Mouse (Mus musculus): ENCODE results near the gene Lrig2.
A peak's percentile ranks its signal among the peaks of the same experiment; 100 is the strongest.

Lrig2 gene

DNA sequence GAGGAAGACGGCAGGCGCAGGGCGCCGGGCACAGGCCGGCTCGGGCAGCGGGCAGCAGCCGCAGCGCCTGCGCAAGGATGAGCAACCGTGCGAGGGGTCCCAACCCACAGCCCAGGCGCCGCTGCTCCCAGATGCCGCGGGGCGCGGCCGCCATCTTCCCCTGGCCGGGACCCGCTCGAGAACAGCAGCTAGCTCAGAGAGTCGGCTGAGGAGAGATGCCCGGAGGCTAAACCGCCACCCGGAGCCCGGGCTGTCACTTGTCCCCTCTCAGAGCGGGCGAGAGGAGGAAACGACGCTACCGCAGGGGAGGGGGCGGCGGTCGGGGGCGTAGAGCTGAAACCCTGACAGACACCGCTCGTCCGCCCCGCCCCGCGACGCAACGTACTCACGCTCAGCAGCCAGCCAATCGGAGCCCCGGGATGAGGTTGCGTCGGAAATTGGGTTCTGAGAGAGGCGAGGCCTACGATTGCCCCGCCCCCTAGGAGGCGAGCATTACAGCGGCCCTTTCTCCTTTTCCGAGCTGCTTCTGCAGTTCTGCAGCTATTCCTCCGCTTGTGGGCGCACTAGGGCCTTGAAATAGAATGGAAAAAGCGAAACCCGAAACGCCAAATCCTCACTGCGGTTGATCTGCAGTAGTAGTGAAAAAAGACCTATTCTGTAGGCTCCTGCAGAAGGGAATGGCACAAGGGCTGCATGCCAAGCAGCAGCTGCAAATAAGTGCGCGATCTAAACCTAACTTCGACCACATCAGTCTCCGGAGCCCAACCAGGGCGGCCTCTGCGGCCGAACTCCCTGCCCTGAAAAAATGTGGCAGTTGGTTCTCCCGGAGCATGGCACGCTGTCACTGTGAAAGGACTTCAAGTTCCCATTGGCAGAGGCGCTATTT lies at the start of gene Lrig2:
Gene Lrig2 (minus strand): TSS at position 381 of the 886 bp plus-strand sequence.
- DNase-seq: peak; percentile 99

DNA sequence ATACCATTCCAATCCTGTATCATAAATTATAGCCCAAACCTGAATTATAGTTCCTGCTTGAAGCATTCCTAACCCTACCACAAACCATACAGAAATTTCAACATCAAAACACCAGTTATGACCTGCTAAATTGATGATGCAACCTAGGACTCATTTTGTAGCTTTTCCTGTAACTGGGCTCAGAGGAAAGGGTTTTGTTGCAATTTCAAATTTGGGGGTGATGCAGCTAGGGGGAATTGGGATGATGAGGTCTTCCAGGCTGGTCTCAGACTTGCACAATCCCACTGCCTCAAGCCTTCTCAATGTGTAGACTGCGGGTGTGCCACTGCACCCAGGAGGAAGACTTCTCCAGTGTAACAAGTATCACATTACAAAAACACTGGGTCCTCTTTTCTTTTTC lies 44.9 kb upstream of the Lrig2 start:
- DNase-seq: no peak

DNA sequence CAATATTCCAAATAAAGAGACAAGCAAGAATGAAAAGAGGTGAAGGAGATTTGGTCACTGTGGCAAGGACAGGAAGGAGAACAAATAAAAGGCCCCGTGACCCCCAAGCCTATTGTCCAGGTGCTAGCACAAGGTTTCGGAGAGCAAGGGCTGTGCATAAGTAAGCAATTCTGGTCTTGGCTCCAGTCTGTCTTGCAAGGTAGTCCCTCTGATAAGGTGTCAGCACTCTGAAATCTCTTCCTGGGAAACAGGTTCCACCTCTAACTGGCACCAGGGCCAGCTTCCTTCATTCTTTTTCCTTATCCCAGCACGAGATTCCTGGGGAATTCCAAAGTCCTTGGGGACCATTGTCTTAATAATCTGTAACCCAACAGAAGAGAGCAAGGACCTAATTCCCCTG lies 38.9 kb upstream of the Lrig2 start:
- no peak for DNase-seq

DNA sequence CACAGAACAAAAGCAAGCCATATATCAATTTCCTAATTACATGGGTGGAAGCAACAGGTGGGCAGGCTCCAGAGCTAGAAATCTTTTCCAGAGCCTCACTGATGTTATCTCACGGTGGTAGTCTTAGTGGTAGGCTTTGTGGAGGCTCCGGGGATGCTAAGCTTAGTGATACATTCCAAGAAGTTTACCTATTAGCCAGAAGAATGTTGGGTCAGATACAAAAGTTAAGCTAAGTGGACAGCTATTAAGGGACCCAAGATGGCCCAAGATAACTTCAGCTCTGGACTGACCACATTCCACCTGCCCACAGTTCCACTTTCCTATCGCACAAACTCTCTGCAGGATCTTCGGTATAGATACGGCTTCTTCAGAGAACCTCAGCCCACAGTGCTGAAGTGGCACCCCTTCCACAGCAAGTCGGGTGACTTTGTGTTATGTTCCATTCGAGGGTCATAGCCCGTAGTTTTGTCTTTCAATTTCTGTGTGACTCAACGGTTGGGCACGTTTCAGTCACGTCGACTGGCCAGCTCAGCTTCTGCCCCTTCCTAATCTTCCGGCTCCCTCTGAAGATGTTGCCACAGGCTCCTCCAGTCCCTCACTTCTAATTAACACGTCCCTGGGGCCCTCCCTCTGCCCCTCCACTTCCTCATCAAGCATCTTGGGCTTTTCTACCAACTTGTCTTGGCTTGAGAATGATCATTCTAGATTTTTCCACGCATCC lies 36.8 kb upstream of the Lrig2 start:
- DNase-seq: no peak

DNA sequence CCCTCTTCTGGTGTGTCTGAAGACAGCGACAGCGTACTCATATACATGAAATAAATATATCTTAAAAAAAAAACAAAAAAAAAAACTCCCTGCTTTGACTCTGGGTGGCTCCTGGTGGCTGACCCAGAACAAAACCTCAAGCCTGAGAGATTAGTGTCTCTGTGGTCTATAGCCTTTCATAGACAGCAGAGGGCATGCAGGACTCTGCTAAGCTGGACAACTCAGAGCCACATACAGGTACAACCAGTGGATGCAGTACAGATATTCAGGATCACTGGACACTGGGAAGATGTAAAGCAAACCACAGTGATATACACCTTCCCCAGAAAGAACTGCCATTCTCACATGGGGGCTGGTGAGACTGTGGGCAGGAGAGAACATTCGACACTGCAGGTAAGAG lies 32.1 kb upstream of the Lrig2 start:
- DNase-seq: no peak

DNA sequence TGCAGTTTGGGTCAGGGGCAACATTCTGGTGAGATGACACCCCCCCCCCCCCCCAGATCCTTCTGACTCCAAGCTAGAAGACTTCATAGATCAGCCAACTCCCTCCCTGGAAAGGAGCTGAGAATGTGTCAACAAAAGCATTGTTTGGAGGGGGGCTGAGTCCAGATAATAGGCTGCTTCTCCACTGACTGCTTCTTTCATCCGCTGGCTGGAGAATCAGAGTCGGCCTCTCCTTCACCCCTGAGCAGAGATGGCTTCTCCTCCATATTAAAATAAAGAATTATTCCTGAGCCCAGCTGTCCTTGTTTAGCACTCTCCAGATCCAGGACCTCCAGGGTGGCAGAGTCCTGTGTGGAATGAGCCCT lies 30.3 kb upstream of the Lrig2 start:
- no peak for DNase-seq

DNA sequence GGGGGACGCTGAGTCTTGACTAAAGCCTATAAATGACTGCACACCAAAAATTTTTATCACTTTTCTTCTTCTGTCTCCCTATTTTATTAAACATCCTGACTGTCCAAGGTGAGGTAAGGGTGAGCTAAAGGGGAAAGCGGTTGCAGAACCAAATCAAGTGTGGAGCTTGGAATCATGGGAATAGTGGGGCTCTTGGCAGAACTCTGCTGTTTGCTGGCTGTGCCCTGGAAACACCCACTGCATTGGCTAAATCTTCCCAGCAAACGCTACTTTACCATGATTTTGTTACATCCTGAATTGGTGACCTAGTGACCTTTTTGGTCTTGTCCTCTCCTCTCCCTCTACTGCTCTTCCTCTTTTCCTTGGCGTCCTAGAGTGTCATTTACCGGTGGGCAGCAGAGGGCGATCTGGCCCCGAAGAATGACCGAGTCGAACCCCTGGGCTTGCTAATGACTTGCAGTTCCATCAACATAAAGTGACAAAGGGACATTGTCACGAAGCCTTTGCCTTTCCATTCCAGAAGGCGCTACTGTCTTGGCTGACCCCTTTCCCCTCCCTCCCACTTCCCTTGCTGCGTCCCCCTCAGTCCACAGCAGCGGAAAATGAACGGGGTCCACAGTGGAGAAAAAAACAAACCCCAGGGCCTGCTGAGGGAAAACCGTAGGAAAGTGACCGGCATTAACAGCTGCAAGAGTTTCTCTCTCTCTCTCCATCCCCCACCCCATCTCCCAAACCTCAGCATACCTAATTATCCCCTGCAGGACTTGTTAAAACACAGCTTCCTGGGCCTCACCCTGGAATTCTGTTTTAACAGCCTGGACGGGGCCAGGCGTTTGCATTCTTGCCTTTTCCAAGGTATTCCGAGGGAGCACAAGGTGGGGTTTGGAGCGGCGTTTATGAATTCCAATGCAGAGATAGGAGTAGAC lies 29.7 kb upstream of the Lrig2 start:
- DNase-seq: peak; percentile 66

DNA sequence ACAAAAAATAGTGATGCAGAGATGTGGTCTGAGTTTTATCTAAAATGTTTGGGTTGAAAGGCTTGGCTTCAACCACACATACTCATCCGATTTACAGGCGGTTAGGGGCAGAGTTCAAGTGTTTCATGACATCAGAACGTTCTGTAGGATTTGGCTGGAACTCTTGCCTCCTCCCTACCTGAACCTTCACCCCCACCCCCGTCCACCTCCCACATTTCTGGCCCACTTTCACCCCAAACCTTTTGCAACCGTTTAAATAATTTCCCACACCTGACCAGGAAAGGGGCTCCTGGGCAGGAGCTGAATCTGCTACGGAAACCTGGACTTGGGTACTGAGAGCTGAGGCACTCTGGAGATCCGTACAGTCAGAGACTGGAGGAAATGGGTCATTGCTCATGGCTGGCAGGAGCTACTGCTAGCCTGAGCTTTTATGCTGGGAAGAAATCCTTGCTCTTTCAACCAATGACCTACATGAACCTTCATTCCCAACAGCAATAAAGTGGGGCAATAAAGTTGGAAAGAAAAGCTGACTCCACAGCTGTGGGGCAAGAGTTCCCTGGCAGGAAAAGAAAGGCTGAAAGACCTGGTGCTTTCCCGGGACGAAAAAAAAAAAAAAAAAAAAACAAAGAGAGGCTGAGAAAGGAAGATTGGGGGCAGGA lies 28.9 kb upstream of the Lrig2 start:
- DNase-seq: no peak

DNA sequence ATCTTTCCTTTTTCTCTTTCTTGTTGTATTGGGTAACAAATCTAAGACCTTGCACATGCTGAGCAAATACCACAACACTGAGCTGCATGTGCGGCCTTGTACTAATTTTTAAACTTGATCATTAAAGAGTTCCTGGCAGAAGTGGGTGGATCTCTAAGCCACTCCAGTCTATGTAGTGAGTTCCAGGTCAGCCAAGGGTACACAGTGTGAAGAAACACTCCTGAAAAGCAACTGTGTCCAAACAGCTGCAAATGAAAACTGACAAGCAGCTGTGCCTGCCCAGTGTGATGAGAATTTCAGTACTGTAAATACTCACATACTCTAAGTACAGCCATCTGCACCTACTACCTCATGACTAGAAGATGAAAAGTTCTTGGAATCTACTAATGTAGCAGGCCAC lies 21.5 kb upstream of the Lrig2 start:
- DNase-seq: no peak

DNA sequence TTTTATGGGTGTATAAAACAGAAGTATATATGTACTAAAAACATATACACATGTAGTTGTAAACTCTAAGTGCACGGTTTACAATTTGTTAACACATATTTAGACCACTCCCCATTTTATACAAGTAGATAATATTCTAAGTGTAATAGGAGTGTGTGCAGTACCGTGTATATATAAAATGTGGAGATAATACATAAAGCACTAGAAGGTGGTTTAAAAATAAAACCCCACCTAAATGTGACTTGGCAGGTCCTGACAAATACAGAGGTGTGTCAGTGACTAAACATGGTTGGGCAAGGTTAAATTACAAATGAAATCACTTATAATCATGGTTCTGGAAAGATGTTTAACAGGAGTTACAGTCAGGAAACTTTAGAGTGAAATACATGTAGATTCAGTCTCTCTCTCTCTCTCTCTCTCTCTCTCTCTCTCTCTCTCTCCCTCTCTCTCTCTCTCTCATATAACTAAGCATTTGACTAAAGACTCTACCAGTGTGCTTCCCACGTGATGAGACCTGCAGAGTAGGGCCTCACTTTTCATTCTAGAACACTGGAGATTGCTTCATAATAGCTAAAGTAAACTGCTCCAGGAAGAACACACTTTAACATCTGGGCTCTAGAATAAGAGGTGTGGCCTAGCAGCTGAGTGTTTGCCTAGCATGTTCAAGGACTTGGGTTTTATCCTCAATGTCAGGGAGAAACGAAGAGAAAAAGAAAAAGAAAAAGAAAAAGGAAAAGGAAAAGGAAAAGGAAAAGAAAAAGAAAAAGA lies 14.6 kb upstream of the Lrig2 start:
- DNase-seq: no peak

DNA sequence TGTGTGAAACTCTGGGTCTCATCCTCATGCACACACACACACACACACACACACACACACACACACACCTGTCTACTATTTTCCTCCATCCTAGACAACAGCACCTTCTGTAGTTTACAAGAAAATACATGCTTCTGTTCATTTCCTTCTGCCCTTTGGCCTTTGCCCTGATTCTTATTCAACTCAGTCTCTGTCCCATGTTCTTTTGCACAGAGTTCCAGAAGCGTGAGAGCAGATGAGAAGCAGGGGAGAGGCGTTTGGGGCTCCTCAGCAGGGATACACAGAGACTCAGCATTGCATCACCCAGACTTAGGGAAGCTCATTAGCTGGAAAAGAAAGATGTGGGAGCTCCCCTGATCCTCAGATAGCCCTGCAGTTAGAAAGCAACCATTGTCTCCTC lies 13.8 kb upstream of the Lrig2 start:
- DNase-seq: no peak

DNA sequence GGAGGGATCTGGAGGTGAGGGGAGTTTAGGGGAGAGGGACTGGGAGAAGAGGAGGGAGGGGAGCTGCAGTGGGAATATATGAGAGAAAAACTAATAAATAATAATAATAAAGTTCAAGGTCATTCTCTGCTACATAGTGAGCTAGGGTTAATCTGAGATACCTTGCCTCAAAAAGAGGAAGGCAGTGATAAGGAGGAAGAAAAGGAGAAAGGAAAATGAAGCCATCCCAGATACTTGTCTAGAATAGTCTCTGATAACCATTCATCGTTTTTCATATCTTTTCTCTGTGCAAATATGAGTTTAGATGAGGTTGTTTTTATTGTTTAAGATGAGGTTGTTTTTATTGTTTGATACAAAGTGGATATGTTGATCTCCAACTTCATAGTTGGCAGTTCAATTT lies 13.3 kb upstream of the Lrig2 start:
- DNase-seq: no peak

DNA sequence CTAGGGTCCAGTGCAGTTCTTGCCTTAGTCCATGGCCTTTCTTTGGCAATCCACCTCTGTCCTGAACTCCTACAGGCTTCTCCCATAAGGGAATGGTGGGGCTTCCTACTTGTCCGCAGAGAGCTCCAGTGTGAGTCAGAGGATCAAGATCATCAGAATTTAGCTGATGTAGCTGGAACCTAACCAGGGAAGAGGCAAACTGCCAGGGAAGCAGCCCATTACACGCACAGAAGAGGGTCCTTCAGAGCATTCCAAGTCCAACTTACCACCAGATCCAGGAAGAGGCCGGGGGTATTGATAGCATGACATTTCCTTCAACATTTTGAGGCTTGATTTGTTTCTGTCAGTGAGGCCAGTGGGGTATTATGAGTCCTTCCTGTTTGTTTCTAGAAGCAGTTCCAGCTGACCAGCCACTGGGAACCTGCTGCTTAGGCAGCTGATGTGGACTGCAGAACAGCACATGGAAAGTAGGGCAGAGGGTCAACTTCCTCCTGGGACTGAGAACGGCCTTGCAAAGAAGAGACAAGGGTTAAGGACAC lies 11.7 kb upstream of the Lrig2 start:
- peak; percentile 10 for DNase-seq

DNA sequence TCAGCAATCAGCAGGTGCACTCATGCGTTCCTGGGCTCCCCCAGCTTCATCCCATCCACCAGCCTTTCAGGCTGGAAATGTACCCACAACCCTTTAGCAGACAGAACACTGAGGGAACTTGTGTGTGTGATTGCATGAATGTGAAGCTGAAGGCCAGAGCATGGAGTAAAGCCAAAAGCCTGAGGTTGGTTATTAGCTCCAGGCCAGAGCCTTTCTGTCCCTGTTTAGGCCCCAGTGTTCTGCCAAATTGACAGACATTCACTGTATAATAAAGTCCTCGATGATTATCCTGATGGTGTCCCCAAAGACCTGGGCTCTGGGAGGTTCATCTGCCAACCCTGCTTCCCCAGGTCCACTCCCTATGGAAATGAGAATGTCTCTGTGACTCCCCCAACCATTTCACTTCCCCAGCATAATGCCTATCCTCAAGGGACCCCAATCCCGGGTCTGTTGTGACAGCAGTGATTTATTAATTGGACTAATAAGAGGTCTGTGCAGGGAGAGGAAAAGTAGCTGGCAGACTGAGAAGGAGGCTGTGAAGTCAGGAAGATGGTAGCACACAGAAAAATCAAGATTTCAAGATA lies 9.7 kb upstream of the Lrig2 start:
- DNase-seq: no peak

DNA sequence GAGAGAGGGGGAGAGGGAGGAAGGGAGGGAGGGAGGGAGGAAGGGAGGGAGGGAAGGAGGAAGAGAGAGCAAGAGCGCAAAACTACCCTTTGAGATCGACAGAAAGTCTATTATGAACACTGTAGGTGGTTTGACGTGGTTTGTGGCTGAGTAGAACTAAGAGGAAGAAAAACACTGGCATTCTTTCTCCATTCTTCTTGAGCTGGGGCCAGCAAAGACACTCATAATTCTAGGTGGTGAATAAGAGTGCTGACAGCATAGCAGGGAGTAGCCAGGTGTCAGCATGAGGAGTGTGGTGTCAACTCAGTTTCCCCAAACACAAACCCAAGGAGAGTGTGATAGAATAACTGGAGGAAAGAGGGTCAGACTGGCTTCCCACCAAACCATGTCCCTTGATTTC lies 8.8 kb upstream of the Lrig2 start:
- no peak for DNase-seq

DNA sequence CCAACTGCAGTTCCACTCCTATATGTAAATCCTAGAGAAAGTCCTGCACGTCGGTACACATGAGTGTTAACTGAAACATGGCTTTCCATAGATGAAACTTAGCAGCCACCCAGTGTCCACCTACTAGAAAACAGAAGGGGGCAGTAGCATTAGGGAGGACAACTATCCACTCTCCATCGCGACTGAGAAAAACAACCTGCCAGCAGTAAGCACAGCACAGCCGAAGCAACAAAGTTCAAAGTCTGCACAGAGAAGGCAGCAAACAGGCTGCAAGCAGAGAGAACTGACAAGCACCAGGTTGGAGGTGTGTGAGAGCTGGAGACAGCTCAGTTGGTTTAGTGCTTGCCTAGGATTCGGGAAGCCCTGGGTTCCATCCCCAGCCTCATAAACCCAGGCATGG lies 7.2 kb upstream of the Lrig2 start:
- no peak for DNase-seq

DNA sequence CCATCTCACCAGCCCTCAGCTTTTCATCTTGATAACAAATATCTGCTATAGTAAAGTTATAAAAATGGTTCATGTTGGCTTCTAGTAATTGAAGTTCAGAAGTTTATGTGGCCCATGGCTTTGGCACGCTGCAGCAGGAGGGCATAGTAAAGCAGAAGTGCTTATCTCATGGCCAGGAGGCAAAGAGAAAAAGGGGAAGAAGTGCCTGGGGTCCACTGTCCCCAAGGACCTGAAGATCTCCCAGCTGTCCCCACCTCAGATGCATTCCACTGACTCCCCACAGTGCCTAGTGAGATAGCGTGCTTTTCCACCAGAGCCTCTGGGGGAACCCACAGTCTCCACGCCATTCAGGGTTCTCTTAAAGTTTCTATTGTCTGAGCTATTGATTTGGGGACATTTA lies 6.7 kb upstream of the Lrig2 start:
- DNase-seq: no peak

DNA sequence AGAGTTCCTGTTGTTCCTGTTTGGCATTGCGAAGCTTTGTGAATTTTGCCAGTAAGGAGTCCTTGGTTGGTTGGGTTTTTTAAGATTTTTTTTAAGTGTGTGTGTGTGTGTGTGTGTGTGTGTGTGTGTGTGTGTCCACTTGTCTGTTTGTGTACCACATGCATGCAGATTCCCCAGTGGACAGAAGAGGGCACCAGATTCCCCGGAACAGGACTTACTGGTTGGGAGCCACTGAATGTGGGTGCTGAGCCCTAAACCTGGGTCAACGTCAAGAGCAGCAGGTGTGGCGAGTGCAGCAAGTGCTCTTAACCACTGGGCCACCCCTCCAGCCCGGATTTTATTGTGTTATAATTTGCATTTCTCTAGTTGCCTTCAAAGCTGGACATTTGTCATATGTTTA lies 5.4 kb upstream of the Lrig2 start:
- peak; percentile 10 for DNase-seq

DNA sequence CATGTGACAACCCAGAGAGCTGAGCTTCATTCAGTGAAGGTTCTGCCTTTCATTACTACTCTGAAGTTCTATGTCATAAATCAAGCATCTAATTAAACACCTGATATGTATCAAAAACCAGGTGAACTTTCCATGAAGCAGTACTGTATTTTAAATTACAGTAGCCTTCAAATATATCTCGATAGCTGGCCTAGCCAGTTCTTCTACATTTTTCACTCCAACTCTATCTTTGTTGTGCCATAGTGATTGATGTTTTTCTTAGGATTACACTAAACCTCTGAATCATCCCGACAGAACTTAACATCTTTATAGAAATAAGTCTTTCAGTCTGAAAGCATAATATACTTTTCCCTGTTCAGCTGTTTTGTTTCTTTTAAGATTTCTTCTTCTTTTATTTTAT lies 2.8 kb upstream of the Lrig2 start:
- no peak for DNase-seq

DNA sequence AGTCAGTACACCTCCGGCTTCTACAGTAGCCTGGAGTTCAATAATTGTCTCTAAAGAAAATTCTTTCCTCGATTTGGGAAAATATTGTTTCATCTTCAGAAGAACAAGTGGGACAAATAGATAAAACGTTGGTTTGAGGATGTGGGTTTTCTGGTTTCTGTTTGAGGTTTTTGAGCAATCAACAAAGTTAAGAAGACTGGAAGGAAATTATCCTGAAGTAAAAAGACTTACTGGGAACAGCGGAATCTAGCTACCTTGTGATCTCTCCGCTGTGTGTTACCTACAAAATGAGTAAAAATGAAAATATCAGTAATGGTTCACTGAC lies 668 bp upstream of the Lrig2 start:
- no peak for DNase-seq

DNA sequence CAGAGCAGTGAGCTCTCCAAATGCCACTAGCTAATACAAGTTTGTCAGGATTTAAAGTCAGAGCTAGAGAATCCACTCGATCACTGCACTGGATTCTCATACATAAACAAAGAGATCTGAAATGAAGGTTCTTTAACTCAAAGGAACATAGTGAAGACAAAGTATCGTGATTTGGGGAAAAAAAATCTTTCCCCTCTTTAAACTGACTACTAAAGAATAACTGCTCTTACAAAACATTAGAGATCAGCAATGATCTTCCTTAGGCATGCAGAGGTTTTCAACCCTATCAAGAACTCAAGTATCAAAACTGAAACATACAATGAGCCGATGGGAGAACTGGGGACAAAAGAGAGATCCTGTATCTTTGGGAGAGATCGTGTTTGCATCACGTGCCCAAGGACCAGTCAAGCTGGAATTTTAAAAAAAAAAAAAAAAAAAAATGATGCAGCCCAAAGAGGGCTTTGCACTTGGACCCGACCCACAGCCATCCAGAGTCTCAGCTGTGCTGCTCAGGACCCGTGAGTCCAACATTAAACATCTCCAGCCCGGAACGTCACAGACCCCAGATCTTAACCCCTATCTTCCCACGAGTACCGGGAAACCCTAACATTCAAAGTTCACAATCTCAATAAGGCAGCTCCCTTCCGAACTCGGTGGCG lies 818 bp downstream of the Lrig2 start:
- no peak for DNase-seq

All from liver (tissue).